Mouse (Mus musculus) lung, postnatal 4 days (tissue): ENCODE results near the gene Gm904.
"Not testable (repeated sequence)": the region's sequence is repeated elsewhere in the genome, so short reads cannot be mapped to it uniquely, and the experiment has no call there.

Experiments used
- DNase-seq, 2 experiments: peaks; one replicate each; pipeline ENCODE4 v3.0.0; 2021

Gm904 gene

GRCm38 (mm10) chr13:50642928-50643327 lies at the start of gene Gm904:
TSS of gene Gm904 (plus strand) at chr13:50643228.
- DNase-seq, result not testable (repeated sequence)

GRCm38 (mm10) chr13:50648771-50649170 lies 5.7 kb downstream of the Gm904 start:
- not testable (repeated sequence) for DNase-seq
